Mouse (Mus musculus) lung, adult 2 months (tissue): ENCODE measurements around the gene Mrpl18.

Experiments
- CTCF ChIP-seq: fragments of 200-500 bp; IDR thresholded peaks from 2 replicates; pipeline ENCODE4 v1.5.1; 2011; ENCODE audit warnings: mild to moderate bottlenecking, low read length, control low read depth; ENCODE audit not compliant: insufficient read depth
- POLR2A ChIP-seq: fragments of 200-500 bp; IDR thresholded peaks from 2 replicates; pipeline ENCODE4 v1.6.1; 2011; ENCODE audit warnings: low read depth, mild to moderate bottlenecking, control low read depth, low read length, borderline replicate concordance; ENCODE audit errors: extremely low read depth

GRCm38 (mm10) chr17:12941543-12942260, 25.6 kb upstream of the Mrpl18 start:
- TF ChIP-seq CTCF (no peak), POLR2A (no peak)
